Mouse (Mus musculus) midbrain, postnatal 0 days (tissue): ENCODE measurements at regions not wholly inside any gene's neighbourhood (a gene's known extent, or its start where the extent isn't known, plus 50 kb on each side); places are given as distances from the start of the nearest gene placed in this dataset.
"Not testable (repeated sequence)": the region's sequence is repeated elsewhere in the genome, so short reads cannot be mapped to it uniquely, and the experiment has no call there.

Experiments used
- ATAC-seq: fragments of 200-750 bp; cut with Nextera tagmentation; 2 replicates; pipeline ENCODE4 v1.8.0; 2017; ENCODE audit warnings: moderate number of reproducible peaks, mild to moderate bottlenecking, moderate TSS enrichment, moderate library complexity; ENCODE audit not compliant: low FRiP score
- DNase-seq: peaks from one replicate; pipeline ENCODE4 v3.0.0-alpha.2; 2015; ENCODE audit warnings: low spot score
- H3K27ac ChIP-seq: fragments of 300-500 bp; sonication (generic); 2 replicates; pipeline ENCODE4 v1.5.1; 2014; ENCODE audit warnings: low read depth, mild to moderate bottlenecking, low read length, mixed read lengths
- H3K27me3 ChIP-seq: fragments of 300-500 bp; sonication (generic); 2 replicates; pipeline ENCODE4 v1.6.1; 2014; ENCODE audit warnings: low read length, control low read depth, mixed read lengths; ENCODE audit not compliant: insufficient read depth
- H3K36me3 ChIP-seq: fragments of 300-500 bp; sonication (generic); 2 replicates; pipeline ENCODE4 v1.6.1; 2014; ENCODE audit warnings: low read length, control low read depth, mixed read lengths; ENCODE audit not compliant: insufficient read depth
- H3K4me1 ChIP-seq: fragments of 300-500 bp; sonication (generic); 2 replicates; pipeline ENCODE4 v1.6.1; 2014; ENCODE audit warnings: mild to moderate bottlenecking, control low read depth, antibody characterized with exemption, low read length, mixed read lengths; ENCODE audit not compliant: insufficient read depth
- H3K4me2 ChIP-seq: fragments of 300-500 bp; sonication (generic); 2 replicates; pipeline ENCODE4 v1.6.1; 2014; ENCODE audit warnings: low read depth, mild to moderate bottlenecking, low read length, mixed read lengths; ENCODE audit not compliant: poor library complexity, severe bottlenecking
- H3K4me3 ChIP-seq: fragments of 300-500 bp; sonication (generic); 2 replicates; pipeline ENCODE4 v1.5.1; 2014; ENCODE audit warnings: low read depth, mild to moderate bottlenecking, low read length, moderate library complexity
- H3K9ac ChIP-seq: fragments of 300-500 bp; sonication (generic); replicated peaks from 2 replicates; pipeline ENCODE4 v1.6.1; 2014; ENCODE audit warnings: mild to moderate bottlenecking, low read length, moderate library complexity, mixed read lengths; ENCODE audit not compliant: poor library complexity, severe bottlenecking
- H3K9me3 ChIP-seq: fragments of 300-500 bp; sonication (generic); 2 replicates; pipeline ENCODE4 v1.6.1; 2016; ENCODE audit warnings: low read length, control low read depth
- CTCF ChIP-seq: IDR thresholded peaks from 2 replicates; pipeline ENCODE4 v1.5.1; 2016; ENCODE audit warnings: antibody characterized with exemption, mild to moderate bottlenecking
- WGBS: fragments of 180-500 bp; shearing (Covaris S2); extraction: QIAGEN DNeasy Blood & Tissue Kit; methylation state at CpG from one replicate; pipeline ENCODE4 v1.1.7; 2014; 5-methylcytosine and 5-hydroxymethylcytosine counted together

- TF ChIP-seq CTCF, result no peak; the same call in 1 of the 2 replicates
- Histone ChIP-seq H3K9me3 (no peaks in the 10 kb centered on the region), H3K9ac (no peak overlapping the region), H3K27me3 (no peaks in the 10 kb centered on the region), H3K4me1 (no peaks in the 10 kb centered on the region), H3K36me3 (no peaks in the 10 kb centered on the region), H3K27ac (no peak overlapping the region), H3K4me2 (no peak overlapping the region), H3K4me3 (no peak overlapping the region)
- ATAC-seq, result no peak
- DNase-seq, result no peak
- 33% methylated on average over 1 of the region's 1 CpGs for WGBS
Measured at GRCm38 (mm10) chr13:50031757-50032156, 218.4 kb downstream of the Gm906 start.

GRCm38 (mm10) chr13:50007730-50008129, 208.9 kb upstream of the Gm30302 start:
- H3K9me3 ChIP-seq, H3K4me2 ChIP-seq, DNase-seq, H3K27ac ChIP-seq, H3K9ac ChIP-seq, H3K4me1 ChIP-seq, H3K4me3 ChIP-seq, ATAC-seq, H3K27me3 ChIP-seq, H3K36me3 ChIP-seq: not testable (repeated sequence)
- WGBS, result 86% methylated on average over 3 of the region's 3 CpGs

GRCm38 (mm10) chr13:49966072-49966471, 167.3 kb upstream of the Gm30302 start:
- not testable (repeated sequence) for H3K9ac ChIP-seq, DNase-seq, H3K4me2 ChIP-seq, H3K27ac ChIP-seq, H3K27me3 ChIP-seq, H3K9me3 ChIP-seq, H3K4me3 ChIP-seq, H3K4me1 ChIP-seq, ATAC-seq, H3K36me3 ChIP-seq
- 81% methylated on average over 3 of the region's 4 CpGs for WGBS

- peak; percentile 30 for DNase-seq
- 24% methylated on average over 5 of the region's 6 CpGs for WGBS
Measured at GRCm38 (mm10) chr13:49957993-49958681, 159.3 kb upstream of the Gm30302 start.

GRCm38 (mm10) chr13:49915781-49916180, 117.0 kb upstream of the Gm30302 start:
- H3K4me2 ChIP-seq, result no peak overlapping the region
- no peaks in the 10 kb centered on the region for H3K9me3 ChIP-seq
- DNase-seq, result no peak
- WGBS, result 94% methylated on average over 2 of the region's 2 CpGs
- no peak overlapping the region for H3K27ac ChIP-seq
- H3K27me3 ChIP-seq, result no peaks in the 10 kb centered on the region
- no peak for ATAC-seq
- H3K4me1 ChIP-seq, result no peaks in the 10 kb centered on the region
- no peak overlapping the region for H3K4me3 ChIP-seq
- H3K36me3 ChIP-seq, result no peaks in the 10 kb centered on the region
- no peak for TF ChIP-seq CTCF
- no peak overlapping the region for H3K9ac ChIP-seq

More at GRCm38 (mm10) chr13:49957993-49958681, 159.3 kb upstream of the Gm30302 start:
- H3K27me3 ChIP-seq, H3K4me2 ChIP-seq, H3K36me3 ChIP-seq, H3K4me3 ChIP-seq, H3K9me3 ChIP-seq, H3K9ac ChIP-seq, H3K27ac ChIP-seq, H3K4me1 ChIP-seq: not testable (repeated sequence)
- TF ChIP-seq CTCF, result peak; percentile 56
- ATAC-seq, result peak; percentile 56; the same call in 1 of the 2 replicates
